Mouse (Mus musculus) bone marrow macrophage, adult 2 months (primary cell): Measurements from ENCODE around the gene Nme9.

Source experiments
- CTCF ChIP-seq: IDR thresholded peaks from 2 replicates; pipeline ENCODE4 v1.5.1; 2012; ENCODE audit warnings: low read depth, mild to moderate bottlenecking, low read length, moderate library complexity
- POLR2A ChIP-seq: IDR thresholded peaks from 2 replicates; pipeline ENCODE4 v1.6.1; 2012; ENCODE audit warnings: mild to moderate bottlenecking, low read depth, low read length, borderline replicate concordance

GRCm38 (mm10) chr9:99439064-99439463, 12.2 kb upstream of the Nme9 start:
- TF ChIP-seq CTCF (no peak), POLR2A (no peak)
